Mouse (Mus musculus) limb, embryonic 14.5 days (tissue): ENCODE results near the gene Gfer. TPM values are rescaled to one million over a fixed set of nuclear protein-coding genes. Genes with fewer than 3 reads are reported as not detected.

Experiments used
- ATAC-seq: fragments of 200-750 bp; cut with Nextera tagmentation; 2 replicates; pipeline ENCODE4 v1.8.0; 2017; ENCODE audit warnings: low read depth, moderate number of reproducible peaks, moderate TSS enrichment; ENCODE audit not compliant: low FRiP score
- DNase-seq: peaks from one replicate; pipeline ENCODE4 v3.0.0-alpha.2; 2015; ENCODE audit warnings: low spot score
- H3K27ac ChIP-seq: fragments of 300-500 bp; sonication (generic); replicated peaks from 2 replicates; pipeline ENCODE4 v1.5.1; 2014; ENCODE audit warnings: low read depth, mild to moderate bottlenecking, low read length, moderate library complexity, mixed read lengths
- H3K27me3 ChIP-seq: fragments of 300-500 bp; sonication (generic); 2 replicates; pipeline ENCODE4 v1.6.1; 2014; ENCODE audit warnings: low read length, mixed read lengths; ENCODE audit not compliant: control insufficient read depth, insufficient read depth
- H3K36me3 ChIP-seq: fragments of 300-500 bp; sonication (generic); 2 replicates; pipeline ENCODE4 v1.6.1; 2014; ENCODE audit warnings: mild to moderate bottlenecking, low read length, moderate library complexity, mixed read lengths; ENCODE audit not compliant: control insufficient read depth, insufficient read depth
- H3K4me1 ChIP-seq: fragments of 300-500 bp; sonication (generic); 2 replicates; pipeline ENCODE4 v1.6.1; 2014; ENCODE audit warnings: antibody characterized with exemption, low read length, mixed read lengths; ENCODE audit not compliant: control insufficient read depth, insufficient read depth
- H3K4me2 ChIP-seq: fragments of 300-500 bp; sonication (generic); replicated peaks from 2 replicates; pipeline ENCODE4 v1.6.1; 2014; ENCODE audit warnings: low read depth, mild to moderate bottlenecking, low read length, moderate library complexity; ENCODE audit not compliant: severe bottlenecking
- H3K4me3 ChIP-seq: fragments of 300-500 bp; sonication (generic); replicated peaks from 2 replicates; pipeline ENCODE4 v1.5.1; 2014; ENCODE audit warnings: low read length
- H3K9ac ChIP-seq: fragments of 300-500 bp; sonication (generic); 2 replicates; pipeline ENCODE4 v1.6.1; 2014; ENCODE audit warnings: mild to moderate bottlenecking, low read depth, low read length, moderate library complexity; ENCODE audit not compliant: severe bottlenecking
- H3K9me3 ChIP-seq: fragments of 300-500 bp; sonication (generic); 2 replicates; pipeline ENCODE4 v1.6.1; 2016; ENCODE audit warnings: low read length; ENCODE audit not compliant: control insufficient read depth
- POLR2A ChIP-seq: fragments of 200-500 bp; IDR thresholded peaks from 2 replicates; pipeline ENCODE4 v1.8.0; 2012; ENCODE audit warnings: inconsistent platforms, mild to moderate bottlenecking, moderate library complexity, borderline replicate concordance; ENCODE audit not compliant: insufficient read depth, insufficient read length; ENCODE audit errors: extremely low read depth
- WGBS: fragments of 180-500 bp; shearing (Covaris S2); extraction: QIAGEN DNeasy Blood & Tissue Kit; methylation state at CpG from one replicate; pipeline ENCODE4 v1.1.7; 2014; 5-methylcytosine and 5-hydroxymethylcytosine counted together
- polyA plus RNA-seq, 2 experiments: library from polyadenylated mRNA; depleted of rRNA in 1 of 2; stranded (reverse) in 1 of 2; unstranded in 1 of 2; fragments of >200 nt; fragmentation: Nextera tagmentation in 1 of 2; extraction: Ambion mirVana in 1 of 2; gene quantifications; 2 replicates each; pipeline versions ENCODE4 v1.2.1 to v1.2.3; 2012 to 2014

The Gfer gene
- polyA plus RNA-seq (2012; rRNA removed) (27.3 and 34.2 TPM in 2 replicates), polyA plus RNA-seq (2014; fragmentation: Nextera tagmentation; extraction: Ambion mirVana) (38.6 and 39.5 TPM in 2 replicates)

DNA sequence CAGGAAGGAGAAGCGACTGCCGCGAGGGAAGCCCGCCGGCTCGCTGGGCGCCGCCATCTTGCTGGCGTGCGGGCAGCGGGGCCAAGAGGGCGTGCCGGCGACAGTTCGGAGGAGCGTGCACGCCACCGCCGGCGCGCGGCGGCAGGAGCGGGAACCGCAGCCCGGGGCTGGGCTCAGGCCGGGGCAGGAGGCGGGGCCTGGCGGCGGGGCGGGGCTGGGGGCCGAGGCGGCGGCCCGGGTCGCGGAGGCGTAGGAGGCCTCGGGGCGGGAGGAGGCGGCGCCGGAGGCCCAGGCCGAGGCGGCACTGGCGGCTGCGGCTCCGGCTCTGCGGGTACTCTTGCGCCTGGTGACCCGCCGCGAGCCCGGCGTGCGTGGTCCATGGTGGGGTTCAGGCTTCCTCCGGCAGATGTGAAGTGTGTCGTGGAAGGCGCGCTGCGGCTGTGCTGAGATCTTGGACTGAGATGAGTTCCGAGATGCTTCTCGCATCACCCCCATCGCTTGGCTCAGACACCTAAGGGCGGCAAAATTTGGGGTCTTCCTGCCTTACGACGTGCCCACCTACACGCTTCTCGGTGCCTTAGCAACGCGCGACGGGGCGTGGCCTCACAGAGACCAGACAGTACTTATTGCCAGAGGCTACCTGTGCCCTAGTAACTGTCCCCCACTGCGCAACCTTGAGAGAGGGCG is at the start of gene Gfer, which contains the start of gene Noxo1:
TSS of gene Gfer (minus strand) at position 146 of the 687 bp plus-strand sequence.
TSS of gene Noxo1 (plus strand) at position 224 of the 687 bp plus-strand sequence.
- peak within 1 kb of the TSS; percentile 84 for H3K4me3 ChIP-seq
- H3K27ac ChIP-seq: peak within 1 kb of the TSS; percentile 79
- WGBS: 2% methylated on average over 30 of the region's 76 CpGs
- peaks cover 9% of the 10 kb centered on the region for H3K4me1 ChIP-seq
- H3K4me2 ChIP-seq: peak within 1 kb of the TSS; percentile 73
- no peaks in the 10 kb centered on the region for H3K9me3 ChIP-seq
- peaks cover 34% of the 10 kb centered on the region for H3K36me3 ChIP-seq
- peak; percentile 77; the same call in 1 of the 2 replicates for TF ChIP-seq POLR2A
- H3K27me3 ChIP-seq: no peaks in the 10 kb centered on the region
- DNase-seq: peak; percentile 78
- peak; percentile 92 for ATAC-seq
- H3K9ac ChIP-seq: peak within 1 kb of the TSS; percentile 77

DNA sequence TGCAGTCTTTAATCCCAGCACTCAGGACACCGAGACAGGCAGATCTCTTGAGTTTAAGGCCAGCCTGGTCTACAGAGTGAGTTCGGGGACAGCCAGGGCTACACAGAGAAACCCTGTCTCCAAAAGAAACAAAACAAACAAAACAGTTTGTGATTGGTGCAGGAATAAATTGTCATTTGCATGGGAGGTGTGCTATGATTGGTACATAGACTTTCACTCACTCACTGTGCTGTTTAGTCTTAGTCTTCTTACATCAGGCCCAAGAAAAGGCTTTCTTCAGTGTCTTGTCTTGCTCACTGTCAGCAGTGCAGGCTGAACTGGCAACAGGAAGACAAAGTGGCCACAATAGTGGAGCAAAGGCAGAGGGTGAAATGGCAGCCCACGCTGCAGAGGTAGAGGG is 48.4 kb upstream of the Gfer start:
- Histone ChIP-seq H3K4me2 (no peak overlapping the region), H3K4me1 (no peaks in the 10 kb centered on the region; the same call in 1 of the 2 replicates), H3K36me3 (peaks cover 9% of the 10 kb centered on the region; the same call in 1 of the 2 replicates), H3K4me3 (no peak overlapping the region), H3K27me3 (no peaks in the 10 kb centered on the region), H3K9me3 (no peaks in the 10 kb centered on the region), H3K27ac (no peak overlapping the region), H3K9ac (no peak overlapping the region)
- ATAC-seq: no peak
- 70% methylated on average over 3 of the region's 3 CpGs for WGBS
- no peak for TF ChIP-seq POLR2A
- DNase-seq: no peak

DNA sequence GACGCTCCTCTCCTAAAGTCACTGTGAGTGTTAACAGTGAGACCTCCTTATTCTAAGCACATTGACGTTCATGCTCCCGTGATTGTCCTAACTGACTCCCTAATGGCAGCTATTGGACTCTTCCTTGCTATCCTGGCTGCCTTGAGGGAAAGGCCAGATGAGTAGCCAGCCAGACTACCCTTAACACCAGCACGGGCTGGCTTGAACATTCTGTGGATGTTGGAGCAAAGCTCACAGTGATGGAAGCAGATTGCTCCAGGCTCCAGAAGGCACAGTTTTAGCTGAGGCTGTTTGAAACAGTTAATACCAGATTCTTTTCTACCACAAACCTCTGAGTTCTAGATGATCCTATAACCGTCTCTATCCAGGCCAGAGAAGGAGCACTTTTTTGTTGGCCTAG is 47.9 kb upstream of the Gfer start:
- Histone ChIP-seq H3K27me3 (no peaks in the 10 kb centered on the region), H3K36me3 (peaks cover 9% of the 10 kb centered on the region; the same call in 1 of the 2 replicates), H3K4me3 (no peak overlapping the region), H3K27ac (no peak overlapping the region), H3K9me3 (no peaks in the 10 kb centered on the region), H3K4me2 (no peak overlapping the region), H3K9ac (no peak overlapping the region), H3K4me1 (no peaks in the 10 kb centered on the region; the same call in 1 of the 2 replicates)
- ATAC-seq (no peak), DNase-seq (no peak)
- TF ChIP-seq POLR2A: no peak
- WGBS: 71% methylated on average over 5 of the region's 5 CpGs

DNA sequence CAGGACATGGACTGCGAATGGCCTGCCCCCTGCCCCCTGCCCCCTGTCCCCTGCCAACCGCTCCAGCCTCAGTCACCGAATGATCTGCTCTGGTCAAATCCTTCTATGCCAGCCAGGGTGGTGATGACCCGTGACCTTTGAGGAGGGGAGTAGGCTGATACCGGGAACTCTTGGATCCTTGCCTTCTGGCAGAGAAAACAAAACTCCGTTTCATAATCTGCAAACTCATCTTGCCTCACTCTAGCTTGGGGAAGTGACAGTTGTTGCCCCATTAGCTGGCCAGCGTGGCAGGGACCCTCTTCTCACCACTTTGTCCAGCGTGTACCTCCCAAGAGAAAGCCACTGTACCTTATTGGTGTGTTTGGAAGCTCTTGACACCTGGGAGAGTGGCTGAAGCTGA is 46.4 kb upstream of the Gfer start:
- no peak for DNase-seq
- Histone ChIP-seq H3K4me2 (no peak overlapping the region), H3K27ac (no peak overlapping the region), H3K27me3 (no peaks in the 10 kb centered on the region), H3K9ac (no peak overlapping the region), H3K4me3 (no peak overlapping the region), H3K36me3 (peaks cover 9% of the 10 kb centered on the region; the same call in 1 of the 2 replicates), H3K9me3 (no peaks in the 10 kb centered on the region), H3K4me1 (peaks cover 3% of the 10 kb centered on the region; the same call in 1 of the 2 replicates)
- WGBS: 82% methylated on average over 8 of the region's 8 CpGs
- no peak for ATAC-seq
- no peak for TF ChIP-seq POLR2A

DNA sequence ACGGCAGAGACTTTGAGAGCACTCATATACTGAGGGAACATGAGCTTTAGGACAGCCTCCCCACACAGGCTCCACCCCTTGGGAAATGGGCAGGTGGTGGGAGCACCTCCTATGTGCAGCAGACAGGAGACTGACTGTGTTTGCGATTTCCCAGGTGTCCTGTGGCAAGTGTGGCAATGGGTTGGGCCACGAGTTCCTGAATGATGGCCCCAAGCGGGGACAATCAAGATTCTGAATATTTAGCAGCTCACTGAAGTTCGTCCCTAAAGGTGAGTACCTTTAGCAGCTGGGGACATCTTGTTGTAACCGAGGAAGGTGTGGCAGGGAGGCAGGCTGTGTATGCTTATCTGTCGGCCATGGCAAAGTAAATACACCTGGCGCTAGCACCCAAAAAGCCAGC is 44.0 kb upstream of the Gfer start:
- H3K4me1 ChIP-seq: peaks cover 10% of the 10 kb centered on the region
- ATAC-seq (no peak), DNase-seq (no peak)
- no peaks in the 10 kb centered on the region for H3K27me3 ChIP-seq
- no peak overlapping the region for H3K4me3 ChIP-seq
- TF ChIP-seq POLR2A: no peak
- H3K9ac ChIP-seq: no peak overlapping the region
- H3K9me3 ChIP-seq: no peaks in the 10 kb centered on the region
- H3K36me3 ChIP-seq: peaks cover 9% of the 10 kb centered on the region; the same call in 1 of the 2 replicates
- no peak overlapping the region for H3K27ac ChIP-seq
- H3K4me2 ChIP-seq: no peak overlapping the region
- 82% methylated on average over 8 of the region's 8 CpGs for WGBS
